Comparison of ENCODE assay signal across 27 mouse cellular contexts in the genomic region with DNA sequence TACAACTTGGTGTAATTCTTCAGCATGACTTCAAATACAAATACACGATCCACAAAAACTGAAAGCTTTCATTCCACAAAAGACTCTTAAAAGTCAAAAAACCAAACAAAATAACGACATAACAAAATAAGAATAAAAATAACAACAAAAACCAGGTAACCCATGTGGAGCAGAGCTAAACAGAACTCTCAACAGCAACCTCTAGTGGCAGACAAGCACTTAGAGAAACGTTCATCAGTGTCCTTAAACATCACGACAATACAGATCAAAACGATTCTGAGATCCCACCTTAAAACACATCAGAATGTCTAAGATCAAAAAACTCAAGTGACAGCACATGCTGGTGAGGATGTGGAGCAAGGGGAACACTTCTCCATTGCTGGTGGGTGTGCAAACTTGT. TPM values are rescaled to one million over a fixed set of nuclear protein-coding genes. Genes with fewer than 3 reads are reported as not detected.
DNase-seq lines count a peak whose midpoint lies in the region; ATAC-seq and TF ChIP-seq lines count a peak whose summit lies in the region.
"Had no signal": no experiment of that assay in that cellular context is flagged by ENCODE, and none has a peak within 500 bp of the region (broad histone marks: within the 10 kb centered on the region; RNA-seq: fewer than 3 reads in every experiment).

No protein-coding gene starts in this region.

- TF ChIP-seq POLR2A in heart, adult 2 months (IDR thresholded peaks at IDR 0.05; ENCODE audit: insufficient read depth, low read depth, low read length): no peak

- DNase-seq in heart, adult 2 months: no peak
- no peak for DNase-seq in heart, adult 8-10 months (ENCODE audit: low spot score)
- no peak for DNase-seq in liver, postnatal 0 days
- peak; percentile 8 for DNase-seq in brain, adult 2 months (ENCODE audit: low read depth, low spot score)
- no peak for DNase-seq in urinary bladder, adult 18-20 months (ENCODE audit: low spot score in 2 of 2)
- DNase-seq in kidney, adult 18-20 months: no peak
- DNase-seq: adrenal gland, postnatal 14 days; B cell, adult 2 months; cerebellum, adult 9-11 months; gastrocnemius, postnatal 14 days; kidney, adult 8-10 months; kidney, postnatal 4 days; liver; thymus, postnatal 14 days had no signal

- H3K36me3 ChIP-seq in heart, adult 2 months (ENCODE audit: control insufficient read depth, insufficient read depth, low read length): no peaks in the 10 kb centered on the region; the same call in 1 of the 2 replicates
- H3K36me3 ChIP-seq in liver, postnatal 0 days (replicated peaks; ENCODE audit: insufficient read depth, low read length): no peaks in the 10 kb centered on the region
- no peaks in the 10 kb centered on the region for H3K36me3 ChIP-seq in liver, embryonic 12.5 days
- H3K36me3 ChIP-seq: hindbrain, embryonic 15.5 days; lung, embryonic 15.5 days had no signal

- TF ChIP-seq EP300 in heart, adult 2 months (IDR thresholded peaks at IDR 0.05; ENCODE audit: insufficient read depth, low read depth, low read length): no peak
- no peak for TF ChIP-seq EP300 in liver, postnatal 0 days (IDR thresholded peaks at IDR 0.05; ENCODE audit: low read depth)

- no peak overlapping the region for H3K27ac ChIP-seq in heart, adult 2 months
- H3K27ac ChIP-seq in liver, postnatal 0 days (ENCODE audit: low read depth): no peak overlapping the region
- no peak overlapping the region for H3K27ac ChIP-seq in liver, embryonic 12.5 days
- H3K27ac ChIP-seq: embryonic facial prominence, embryonic 13.5 days; hindbrain, embryonic 15.5 days; lung, embryonic 15.5 days had no signal

- no peak for ATAC-seq in liver, postnatal 0 days
- no peak for ATAC-seq in liver, embryonic 12.5 days
- ATAC-seq: midbrain, embryonic 16.5 days had no signal

- no peaks in the 10 kb centered on the region; the same call in none of the 2 replicates for H3K4me1 ChIP-seq in heart, adult 2 months (ENCODE audit: control insufficient read depth, insufficient read depth, low read length)
- peaks cover 4% of the 10 kb centered on the region; the same call in 1 of the 2 replicates for H3K4me1 ChIP-seq in liver, postnatal 0 days (ENCODE audit: insufficient read depth)
- peaks cover 28% of the 10 kb centered on the region for H3K4me1 ChIP-seq in liver, embryonic 12.5 days
- H3K4me1 ChIP-seq: embryonic facial prominence, embryonic 13.5 days; hindbrain, embryonic 15.5 days; lung, embryonic 15.5 days had no signal

- H3K9ac ChIP-seq in heart, adult 2 months (ENCODE audit: low read depth, low read length): no peak overlapping the region
- H3K9ac ChIP-seq in liver, postnatal 0 days (replicated peaks): no peak overlapping the region
- no peak overlapping the region for H3K9ac ChIP-seq in liver, embryonic 12.5 days
- H3K9ac ChIP-seq: embryonic facial prominence, embryonic 13.5 days; hindbrain, embryonic 15.5 days; lung, embryonic 15.5 days had no signal

- H3K4me3 ChIP-seq in heart, adult 2 months: no peak overlapping the region
- H3K4me3 ChIP-seq in liver, postnatal 0 days (ENCODE audit: low read depth, low read length): no peak overlapping the region
- no peak overlapping the region for H3K4me3 ChIP-seq in liver, embryonic 12.5 days
- H3K4me3 ChIP-seq: embryonic facial prominence, embryonic 13.5 days; hindbrain, embryonic 15.5 days; lung, embryonic 15.5 days had no signal

- no peaks in the 10 kb centered on the region for H3K27me3 ChIP-seq in heart, adult 2 months (ENCODE audit: control insufficient read depth, insufficient read depth, low read length)
- no peaks in the 10 kb centered on the region for H3K27me3 ChIP-seq in liver, postnatal 0 days (ENCODE audit: insufficient read depth, low read length)
- no peaks in the 10 kb centered on the region for H3K27me3 ChIP-seq in liver, embryonic 12.5 days (replicated peaks)
- H3K27me3 ChIP-seq: embryonic facial prominence, embryonic 13.5 days; hindbrain, embryonic 15.5 days; lung, embryonic 15.5 days had no signal

- WGBS in heart, adult 2 months: 71% methylated on average over 5 of the region's 5 CpGs
- WGBS in liver, postnatal 0 days (ENCODE audit: insufficient replicate concordance): 59% methylated on average over 5 of the region's 5 CpGs
- 60% methylated on average over 5 of the region's 5 CpGs for WGBS in liver, embryonic 12.5 days (ENCODE audit: insufficient replicate concordance)

- intact Hi-C loops in heart, adult 2 months (cut with DNase I): no loop called here

- TF ChIP-seq CTCF in heart, adult 2 months (IDR thresholded peaks at IDR 0.05): peak; percentile 51
- peak; percentile 34 for TF ChIP-seq CTCF in liver, postnatal 0 days (IDR thresholded peaks at IDR 0.05; ENCODE audit: low read depth)

- no peak overlapping the region for H3K4me2 ChIP-seq in liver, postnatal 0 days (ENCODE audit: low read depth, low read length)
- no peak overlapping the region for H3K4me2 ChIP-seq in liver, embryonic 12.5 days
- H3K4me2 ChIP-seq: embryonic facial prominence, embryonic 13.5 days; heart, embryonic 11.5 days; hindbrain, embryonic 15.5 days; lung, embryonic 15.5 days had no signal

- H3K9me3 ChIP-seq in liver, postnatal 0 days (ENCODE audit: low read length): no peaks in the 10 kb centered on the region
- no peaks in the 10 kb centered on the region for H3K9me3 ChIP-seq in liver, embryonic 12.5 days (replicated peaks)
- H3K9me3 ChIP-seq: embryonic facial prominence, embryonic 13.5 days; hindbrain, embryonic 15.5 days; lung, embryonic 15.5 days had no signal

- H3K79me2 ChIP-seq in heart, adult 2 months (replicated peaks; ENCODE audit: control insufficient read depth, insufficient read depth, low read length): peaks cover 1% of the 10 kb centered on the region; the same call in 1 of the 2 replicates

RNA-seq across cellular contexts. Expression of a gene that starts 17.5 kb away (rescaled TPM):
- 10 to 100 TPM; 29.4 to 35.3 TPM for total RNA-seq in heart, adult 2 months (2021)
- polyA plus RNA-seq in heart, adult 2 months (2012; rRNA removed): 11.1 and 23.7 TPM in 2 replicates
- 10 to 100 TPM; 22.9 to 28.9 (median 23.7) TPM for total RNA-seq in heart, adult 8-10 months (2022)
- 2.3 and 3.6 TPM in 2 replicates for polyA plus RNA-seq in liver, postnatal 0 days (2015; fragmentation: Nextera tagmentation; extraction: Ambion mirVana)
- 3.6 and 4.1 TPM in 2 replicates for polyA plus RNA-seq in liver, embryonic 12.5 days (2016; fragmentation: Nextera tagmentation; extraction: Ambion mirVana)

RNA-seq across cellular contexts. Expression of a gene that starts 43.9 kb away (rescaled TPM):
- total RNA-seq in heart, adult 2 months (2021): not detected
- not detected in 2 replicates for polyA plus RNA-seq in heart, adult 2 months (2012; rRNA removed)
- not detected for total RNA-seq in heart, adult 8-10 months (2022)
- not detected in 2 replicates for polyA plus RNA-seq in liver, postnatal 0 days (2015; fragmentation: Nextera tagmentation; extraction: Ambion mirVana)
- not detected in 2 replicates for polyA plus RNA-seq in liver, embryonic 12.5 days (2016; fragmentation: Nextera tagmentation; extraction: Ambion mirVana)
- total RNA-seq: adrenal gland, postnatal 14 days; gastrocnemius, postnatal 14 days; heart, postnatal 25 days; layer of hippocampus, postnatal 25 days; left cerebral cortex, postnatal 36 days; megakaryocyte, adult 5-6 weeks had no signal
- polyA plus RNA-seq: embryonic facial prominence, embryonic 13.5 days; heart, embryonic 11.5 days; hindbrain, embryonic 15.5 days; lung, embryonic 15.5 days; midbrain, embryonic 16.5 days; neural tube, embryonic 11.5 days; spleen, adult 2 months; stomach, embryonic 16.5 days had no signal
